Mouse (Mus musculus): ENCODE data around the gene Nop10.

DNA sequence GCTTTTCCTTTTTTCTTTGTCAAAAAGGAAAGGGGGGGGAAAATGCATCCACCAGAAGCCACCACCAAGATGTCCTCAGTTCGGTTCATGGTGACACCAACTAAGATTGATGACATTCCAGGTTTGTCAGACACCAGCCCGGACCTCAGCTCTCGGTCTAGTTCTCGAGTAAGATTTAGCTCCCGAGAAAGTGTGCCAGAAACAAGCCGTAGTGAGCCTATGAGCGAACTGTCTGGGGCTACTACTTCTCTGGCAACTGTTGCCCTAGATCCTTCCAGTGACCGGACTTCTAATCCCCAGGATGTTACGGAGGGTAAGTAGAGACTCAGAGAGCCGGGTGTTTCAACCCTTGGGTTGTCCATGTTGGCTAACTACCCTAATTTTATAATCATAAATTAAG, 5.1 kb downstream of the Nop10 start:
- no peak for TF ChIP-seq CTCF (IDR thresholded peaks at IDR 0.05; ENCODE audit: control insufficient read depth, insufficient read depth, low read length)
- no peak for TF ChIP-seq POLR2A (IDR thresholded peaks at IDR 0.05; ENCODE audit: borderline replicate concordance, control insufficient read depth, low read depth, low read length)

Data from bone marrow, adult 2 months (tissue).